Mouse (Mus musculus): ENCODE measurements around the gene Klhl29.

- TF ChIP-seq POLR2A (IDR thresholded peaks at IDR 0.05; ENCODE audit: control insufficient read depth, low read depth, low read length) (no peak), CTCF (IDR thresholded peaks at IDR 0.05; ENCODE audit: control insufficient read depth, insufficient read depth, insufficient replicate concordance, low read depth, low read length) (no peak)
These were observed 212.8 kb downstream of the Klhl29 start for GRCm38 (mm10) chr12:5162672-5163071.

Measured in testis, adult 2 months (tissue).